ENCODE assay signal across 8 mouse cellular contexts in the genomic region with DNA sequence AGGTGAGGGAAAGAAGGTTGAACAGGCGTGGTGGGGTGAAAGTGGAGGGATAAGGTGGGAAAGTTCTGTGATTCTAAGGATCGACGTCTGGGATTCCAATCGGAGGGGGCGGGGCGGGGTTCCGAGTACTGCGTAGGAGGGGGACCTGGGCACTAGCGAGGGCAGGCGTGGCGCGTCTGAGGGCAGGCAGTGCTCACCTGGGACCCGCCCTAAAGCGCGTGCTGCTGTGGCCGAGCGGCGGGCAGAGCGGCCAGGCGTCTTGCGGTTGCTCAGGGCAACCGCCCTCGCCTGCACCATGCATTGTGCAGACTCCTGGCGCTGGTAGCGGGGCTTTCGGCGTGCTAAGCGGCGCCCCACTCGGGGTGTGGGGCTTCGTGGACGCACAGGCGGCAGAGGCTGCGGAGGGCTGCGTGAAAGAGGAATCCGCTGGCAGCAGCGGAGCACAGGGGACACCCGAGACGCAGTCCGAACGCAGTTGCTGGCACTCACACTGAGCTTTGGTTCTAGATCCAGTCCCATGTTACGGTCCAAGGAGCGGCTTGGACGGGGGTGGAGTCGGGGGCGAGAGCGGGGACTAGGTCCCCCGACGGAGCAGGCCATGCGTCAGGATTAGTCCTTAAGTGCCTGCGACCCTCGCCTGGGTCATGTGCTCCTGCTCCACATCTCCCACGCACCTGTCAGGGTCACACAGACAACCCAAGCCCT. TPM values are rescaled to one million over a fixed set of nuclear protein-coding genes. Genes with fewer than 3 reads are reported as not detected.
A peak's percentile ranks its signal among the peaks of the same experiment; 100 is the strongest.
DNase-seq lines count a peak whose midpoint lies in the region; ATAC-seq and TF ChIP-seq lines count a peak whose summit lies in the region.
"Had no signal": no experiment of that assay in that cellular context is flagged by ENCODE, and none has a peak within 500 bp of the region (broad histone marks: within the 10 kb centered on the region; RNA-seq: fewer than 3 reads in every experiment).

Gene Ttll8 (minus strand): TSS at position 51 of the 705 bp plus-strand sequence.

- no peak for TF ChIP-seq CTCF in E14TG2a.4 (conservative IDR thresholded peaks at IDR 0.05; ENCODE audit: low read length)
- TF ChIP-seq CTCF in testis, adult 2 months (IDR thresholded peaks at IDR 0.05; ENCODE audit: control insufficient read depth, insufficient read depth, insufficient replicate concordance, low read depth, low read length), result 0 out of 2 replicates have a peak, but pooled peaks have one; percentile 4

- TF ChIP-seq POLR2A in testis, adult 2 months (IDR thresholded peaks at IDR 0.05; ENCODE audit: control insufficient read depth, low read depth, low read length), result peak; percentile 67; the same call in 1 of the 2 replicates

- H3K9ac ChIP-seq in ES-E14 (ENCODE audit: insufficient read depth, low read depth, low read length, poor library complexity, severe bottlenecking), result peak within 1 kb of the TSS; percentile 36; the same call in 1 of the 2 replicates
- H3K9ac ChIP-seq in forebrain, embryonic 15.5 days (replicated peaks), result peak within 1 kb of the TSS; percentile 49

- ATAC-seq in forebrain, embryonic 15.5 days (replicated peaks), result peak; percentile 74

- peak within 1 kb of the TSS; percentile 95 for H3K4me2 ChIP-seq in forebrain, embryonic 15.5 days (replicated peaks)

- H3K36me3 ChIP-seq in E14TG2a.4 (ENCODE audit: insufficient read depth, low read length) (no peaks in the 10 kb centered on the region), ES-E14 (ENCODE audit: control insufficient read depth, insufficient read depth, low read length, poor library complexity, severe bottlenecking) (no peaks in the 10 kb centered on the region)
- no peaks in the 10 kb centered on the region for H3K36me3 ChIP-seq in forebrain, embryonic 15.5 days
- no peaks in the 10 kb centered on the region for H3K36me3 ChIP-seq in testis, adult 2 months (ENCODE audit: control insufficient read depth, insufficient read depth, low read length)

- in situ Hi-C loops in ES-E14 (cut with MboI; ENCODE audit: low sequenced_read_pairs in 2 of 2, unreplicated experiment in 2 of 2), result no loop called here

- no peak within 1 kb of the TSS for H3K27ac ChIP-seq in ES-E14 (ENCODE audit: insufficient read depth, low read depth, low read length, poor library complexity, severe bottlenecking)
- H3K27ac ChIP-seq in forebrain, embryonic 15.5 days (replicated peaks), result no peak within 1 kb of the TSS
- H3K27ac ChIP-seq in testis, adult 2 months (ENCODE audit: control insufficient read depth, insufficient read depth, low read depth, low read length), result peak within 1 kb of the TSS; percentile 78

- peaks cover 14% of the 10 kb centered on the region for H3K4me1 ChIP-seq in E14TG2a.4 (replicated peaks; ENCODE audit: low read depth, low read length)
- peaks cover 0 to 7% of the 10 kb centered on the region in 2 experiments; a peak in 2 of 4 replicates for H3K4me1 ChIP-seq in ES-E14 (ENCODE audit: control insufficient read depth in 2 of 2, insufficient read depth in 2 of 2, low read length in 2 of 2, poor library complexity in 1 of 2)
- peaks cover 7% of the 10 kb centered on the region; the same call in 1 of the 2 replicates for H3K4me1 ChIP-seq in forebrain, embryonic 15.5 days
- H3K4me1 ChIP-seq in testis, adult 2 months (ENCODE audit: control insufficient read depth, insufficient read depth, low read length), result peaks cover 15% of the 10 kb centered on the region

- H3K9me3 ChIP-seq in E14TG2a.4 (ENCODE audit: low read length), result no peaks in the 10 kb centered on the region
- no peaks in the 10 kb centered on the region for H3K9me3 ChIP-seq in ES-E14 (ENCODE audit: control insufficient read depth, insufficient read depth, low read depth, low read length)
- no peaks in the 10 kb centered on the region for H3K9me3 ChIP-seq in forebrain, embryonic 15.5 days

- DNase-seq in ES-E14 (ENCODE audit: low read depth, low spot score), result no peak
- DNase-seq in kidney, postnatal 10 days, result peak; percentile 41
- peak; percentile 44 for DNase-seq in lung, postnatal 25 days (ENCODE audit: low spot score)
- no peak for DNase-seq in gastrocnemius, postnatal 4 days (ENCODE audit: low spot score in 2 of 2)

- H3K4me3 ChIP-seq in E14TG2a.4 (replicated peaks; ENCODE audit: low read length) (peak within 1 kb of the TSS; percentile 79), ES-E14 (ENCODE audit: insufficient read depth in 1 of 2, low read depth in 1 of 2, low read length in 2 of 2, poor library complexity in 1 of 2, severe bottlenecking in 1 of 2) (peak within 1 kb of the TSS; percentile 65 to 68)
- H3K4me3 ChIP-seq in forebrain, embryonic 15.5 days, result peak within 1 kb of the TSS; percentile 50
- peak within 1 kb of the TSS; percentile 87 for H3K4me3 ChIP-seq in testis, adult 2 months (ENCODE audit: control insufficient read depth, low read depth, low read length)

- WGBS in forebrain, embryonic 15.5 days, result 2% methylated on average over 53 of the region's 53 CpGs

- H3K27me3 ChIP-seq in E14TG2a.4 (ENCODE audit: insufficient read depth, low read length), result peaks cover 61% of the 10 kb centered on the region
- H3K27me3 ChIP-seq in forebrain, embryonic 15.5 days, result no peaks in the 10 kb centered on the region
- no peaks in the 10 kb centered on the region for H3K27me3 ChIP-seq in testis, adult 2 months (ENCODE audit: control insufficient read depth, insufficient read depth, low read length)

TF ChIP-seq in ES-E14, 5 proteins besides CTCF, POLR2A, EP300 and RAD21:
- no peak for TF ChIP-seq MAFK (IDR thresholded peaks at IDR 0.05; ENCODE audit: insufficient read depth, low read depth, low read length)
- TF ChIP-seq ZNF384 (IDR thresholded peaks at IDR 0.05; ENCODE audit: low read depth, low read length), result no peak
- TF ChIP-seq CHD2 (IDR thresholded peaks at IDR 0.05; ENCODE audit: low read depth, low read length), result no peak
- TF ChIP-seq HCFC1 (IDR thresholded peaks at IDR 0.05; ENCODE audit: borderline replicate concordance, insufficient read depth, low read length), result no peak
- no peak for TF ChIP-seq ZC3H11A (IDR thresholded peaks at IDR 0.05; ENCODE audit: borderline replicate concordance, low read depth, low read length)

RNA-seq across cellular contexts. Expression of gene Ttll8, which starts in this region (rescaled TPM):
- total RNA-seq in ES-E14 (2012; rRNA removed), result 0.11 and 0.13 TPM in 2 replicates
- polyA plus RNA-seq in forebrain, embryonic 15.5 days (2015; fragmentation: Nextera tagmentation; extraction: Ambion mirVana), result 0.14 TPM in 1 of 2 replicates, not detected in the other
- 171 and 179 TPM in 2 replicates for polyA plus RNA-seq in testis, adult 2 months (2012; rRNA removed)
- under 1 TPM in 1 of 2 experiments, not detected in 1; 0.10 TPM for total RNA-seq in gastrocnemius, postnatal 4 days (2021)
- total RNA-seq: neutrophil, adult 5-6 weeks had no signal

Comparison
In these comparisons a context has a peak if more than half of its experiments do, and no peak if none do; other contexts are left out.
1. RNA of gene Ttll8 (polyA plus RNA-seq): 171 to 179 TPM in testis, adult 2 months; 0.14 TPM in forebrain, embryonic 15.5 days; every median in the first group is over 100 times any median in the second.
2. Peak in ATAC-seq, H3K4me3 ChIP-seq, H3K9ac ChIP-seq and H3K4me2 ChIP-seq in forebrain, embryonic 15.5 days; RNA of the gene not detected or under 1 TPM.
3. DNase-seq: peak in kidney, postnatal 10 days (single experiment) and lung, postnatal 25 days (single experiment); none in ES-E14 (single experiment) and gastrocnemius, postnatal 4 days (0 of 2).
4. Peak in every context shown above with its lines, with median percentiles within 50 percentile points of each other: H3K4me3 ChIP-seq.